In genomic region chr3:27462934-27463333, GRCm38 (mm10) we compare ENCODE assay signal across 22 mouse cellular contexts.
DNase-seq lines count a peak whose midpoint lies in the region; ATAC-seq and TF ChIP-seq lines count a peak whose summit lies in the region.
"Had no signal": no experiment of that assay in that cellular context is flagged by ENCODE, and none has a peak within 500 bp of the region (broad histone marks: within the 10 kb centered on the region; RNA-seq: fewer than 3 reads in every experiment).

No protein-coding gene starts in this region.

- no peaks in the 10 kb centered on the region for H3K27me3 ChIP-seq in thymus, adult 2 months (ENCODE audit: control insufficient read depth, insufficient read depth, low read length)
- H3K27me3 ChIP-seq: intestine, embryonic 15.5 days had no signal

- peaks cover 41% of the 10 kb centered on the region for H3K4me1 ChIP-seq in thymus, adult 2 months (replicated peaks; ENCODE audit: control insufficient read depth, insufficient read depth, low read length)
- H3K4me1 ChIP-seq: intestine, embryonic 15.5 days; limb, embryonic 10.5 days had no signal

- no peak for TF ChIP-seq POLR2A in thymus, adult 2 months (IDR thresholded peaks at IDR 0.05; ENCODE audit: control insufficient read depth, extremely low read depth, insufficient read depth, low read length, poor library complexity)

- peak overlapping the region; percentile 3; the same call in 1 of the 2 replicates for H3K4me3 ChIP-seq in thymus, adult 2 months (ENCODE audit: control insufficient read depth, insufficient read depth, low read length)
- H3K4me3 ChIP-seq: intestine, embryonic 15.5 days; left cerebral cortex, adult 2 months; limb, embryonic 10.5 days; megakaryocyte, embryonic 14.5 days had no signal

- no peak for ATAC-seq in cerebellum, adult (ENCODE audit: insufficient number of reproducible peaks, low FRiP score, low TSS enrichment)
- ATAC-seq: forebrain, embryonic 16.5 days; intestine, embryonic 15.5 days; liver, postnatal 0 days; midbrain, embryonic 16.5 days had no signal

- H3K36me3 ChIP-seq in thymus, adult 2 months (ENCODE audit: control insufficient read depth, insufficient read depth, low read length), result no peaks in the 10 kb centered on the region

- 29% methylated on average over 15 of the region's 15 CpGs for WGBS in thymus, adult 2 months

- DNase-seq in heart, adult 11 months, result peak; percentile 96
- no peak for DNase-seq in heart, postnatal 14 days
- peak; percentile 32 for DNase-seq in thymus, adult 2 months
- DNase-seq in thymus, postnatal 0 days (ENCODE audit: low spot score), result no peak
- DNase-seq in naive thymus-derived CD4-positive, alpha-beta T cell, adult 2 months (ENCODE audit: low read depth), result peak; percentile 51
- no peak for DNase-seq in adrenal gland, postnatal 10 days
- no peak for DNase-seq in lung, postnatal 14 days
- DNase-seq: adrenal gland, postnatal 25 days; cerebellum, adult 18-20 months; cerebellum, postnatal 25 days; embryo, embryonic 11 days; kidney, postnatal 36 days; layer of hippocampus, adult 9-11 months; liver, postnatal 0 days; lung, postnatal 10 days had no signal

- no peak for TF ChIP-seq CTCF in thymus, adult 2 months (IDR thresholded peaks at IDR 0.05; ENCODE audit: borderline replicate concordance, control insufficient read depth, extremely low read depth, insufficient read depth, low read length, poor library complexity)

- intact Hi-C loops in heart, postnatal 14 days (cut with DNase I), result loop anchor here (5.0 to 10.0 kb wide), 5 partner anchors 121 to 1284 kb away; no protein-coding TSS in a partner anchor

- H3K27ac ChIP-seq in thymus, adult 2 months (ENCODE audit: control insufficient read depth, insufficient read depth, low read length), result peak overlapping the region; percentile 86
- H3K27ac ChIP-seq: intestine, embryonic 15.5 days; left cerebral cortex, adult 2 months; limb, embryonic 10.5 days had no signal

Comparison
In these comparisons a context has a peak if more than half of its experiments do, and no peak if none do; other contexts are left out.
1. DNase-seq: peak in heart, adult 11 months (single experiment), thymus, adult 2 months (single experiment) and naive thymus-derived CD4-positive, alpha-beta T cell, adult 2 months (single experiment); none in heart, postnatal 14 days (0 of 2), thymus, postnatal 0 days (single experiment), adrenal gland, postnatal 10 days (single experiment) and lung, postnatal 14 days (single experiment).